Mouse (Mus musculus) gastrocnemius, postnatal 14 days (tissue): ENCODE results near the gene Runx3. TPM values are rescaled to one million over a fixed set of nuclear protein-coding genes. Genes with fewer than 3 reads are reported as not detected.

Experiments used
- DNase-seq: peaks from one replicate; pipeline ENCODE4 v3.0.0; 2021; ENCODE audit warnings: mixed read lengths
- intact Hi-C: fragments of 180-260 bp; cut with DNase I; formaldehyde crosslinking; loops from one replicate; pipeline ENCODE4 v1.15.1; 2025; ENCODE audit warnings: low total_unique reads
- total RNA-seq, 2 experiments: library from RNA; stranded (reverse); gene quantifications; 2 replicates each; pipeline ENCODE4 v1.2.3; 2021

Runx3 gene
- total RNA-seq, 2 experiments from 2014 or later: 0.22 to 0.41 TPM

- no peak for DNase-seq
- intact Hi-C loops: no loop called here
Observed at GRCm38 (mm10) chr4:135141720-135142119, 21.3 kb downstream of the Runx3 start.

- no peak for DNase-seq
- intact Hi-C loops: no loop called here
Observed at GRCm38 (mm10) chr4:135146734-135147133, 26.3 kb downstream of the Runx3 start.

GRCm38 (mm10) chr4:135148660-135149059 is 28.2 kb downstream of the Runx3 start:
- intact Hi-C loops: no loop called here
- DNase-seq: no peak

GRCm38 (mm10) chr4:135150031-135150801 is 29.8 kb downstream of the Runx3 start:
- intact Hi-C loops: no loop called here
- peak; percentile 65 for DNase-seq

GRCm38 (mm10) chr4:135151111-135151987 is 30.9 kb downstream of the Runx3 start:
- intact Hi-C loops: no loop called here
- no peak for DNase-seq

GRCm38 (mm10) chr4:135151988-135152594 is 31.6 kb downstream of the Runx3 start:
- DNase-seq: no peak
- intact Hi-C loops: no loop called here

GRCm38 (mm10) chr4:135152834-135153259 is 32.4 kb downstream of the Runx3 start:
- intact Hi-C loops: no loop called here
- no peak for DNase-seq

- no peak for DNase-seq
- intact Hi-C loops: loop anchor here (2.0 kb wide), 1 partner anchor 51 kb away; no protein-coding TSS in a partner anchor
Observed at GRCm38 (mm10) chr4:135153260-135154088, 33.0 kb downstream of the Runx3 start.

GRCm38 (mm10) chr4:135154089-135154949 is 33.9 kb downstream of the Runx3 start:
- intact Hi-C loops: loop anchor here (2.0 kb wide), 1 partner anchor 50 kb away; no protein-coding TSS in a partner anchor
- no peak for DNase-seq

- no peak for DNase-seq
- intact Hi-C loops: loop anchor here (2.0 kb wide), 1 partner anchor 50 kb away; no protein-coding TSS in a partner anchor
Observed at GRCm38 (mm10) chr4:135155106-135155800, 34.8 kb downstream of the Runx3 start.

- intact Hi-C loops: loop anchor here (2.0 kb wide), 1 partner anchor 49 kb away; no protein-coding TSS in a partner anchor
- DNase-seq: no peak
Observed at GRCm38 (mm10) chr4:135155805-135156469, 35.5 kb downstream of the Runx3 start.

- no peak for DNase-seq
- intact Hi-C loops: no loop called here
Observed at GRCm38 (mm10) chr4:135156531-135156930, 36.1 kb downstream of the Runx3 start.

GRCm38 (mm10) chr4:135157329-135157728 is 36.9 kb downstream of the Runx3 start:
- intact Hi-C loops: no loop called here
- DNase-seq: no peak

GRCm38 (mm10) chr4:135158724-135159409 is 38.4 kb downstream of the Runx3 start:
- DNase-seq: no peak
- intact Hi-C loops: no loop called here

GRCm38 (mm10) chr4:135159663-135160062 is 39.2 kb downstream of the Runx3 start:
- intact Hi-C loops: no loop called here
- no peak for DNase-seq

- intact Hi-C loops: no loop called here
- no peak for DNase-seq
Observed at GRCm38 (mm10) chr4:135160168-135160567, 39.7 kb downstream of the Runx3 start.
